Mouse (Mus musculus) spleen, postnatal 0 days (tissue): ENCODE measurements around the gene Aadacl3. TPM values are rescaled to one million over a fixed set of nuclear protein-coding genes. Genes with fewer than 3 reads are reported as not detected.

ENCODE experiments used
- polyA plus RNA-seq: library from polyadenylated mRNA; unstranded; fragments of >200 nt; fragmentation: Nextera tagmentation; extraction: Ambion mirVana; gene quantifications from 2 replicates; pipeline ENCODE4 v1.2.1, GENCODE M21; 2015

The Aadacl3 gene
- polyA plus RNA-seq, result not detected in 2 replicates

DNA sequence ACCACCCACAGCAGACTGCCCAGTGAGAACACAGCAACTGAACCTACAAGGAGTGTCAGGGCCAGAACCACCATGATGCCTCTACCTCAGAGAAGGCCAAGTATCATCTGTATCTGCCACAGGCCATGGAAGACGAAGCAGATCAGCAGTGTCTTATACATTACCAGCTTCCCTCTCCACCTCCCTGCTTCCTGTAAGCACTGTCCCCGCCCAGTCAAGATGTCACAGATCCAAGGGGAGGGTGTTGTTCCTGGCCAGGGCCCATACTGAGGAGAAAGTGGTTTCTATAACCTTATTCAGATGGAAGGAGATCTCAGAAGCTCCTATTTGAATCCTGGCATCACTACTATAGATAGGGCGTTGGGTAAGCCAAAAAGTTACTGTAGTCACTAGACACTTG, at the start of gene Aadacl3:
TSS of gene Aadacl3 (minus strand) at position 101 of the 400 bp plus-strand sequence.

DNA sequence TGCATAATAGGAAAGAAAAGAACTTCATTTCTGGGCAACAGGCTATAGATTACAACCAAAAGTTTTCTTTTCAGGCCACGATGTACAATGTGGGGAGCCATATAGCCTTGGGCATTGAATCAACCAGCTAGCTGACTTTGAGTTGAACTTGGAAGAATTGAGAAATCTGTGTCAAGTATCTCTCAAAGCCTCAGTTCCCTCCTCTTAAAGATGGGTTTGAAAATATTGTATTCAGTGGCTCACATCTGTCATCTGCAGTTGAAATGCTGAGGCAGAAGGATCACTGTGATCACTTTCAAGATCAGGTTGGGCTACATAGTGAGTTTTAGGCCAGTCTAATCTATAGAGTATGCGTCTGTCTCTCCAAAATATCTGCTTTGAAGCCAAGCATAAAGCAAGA, 10.3 kb downstream of the Aadacl3 start, which contains the start of gene Gm9944:
TSS of gene Gm9944 (minus strand) at position 101 of the 400 bp plus-strand sequence.

DNA sequence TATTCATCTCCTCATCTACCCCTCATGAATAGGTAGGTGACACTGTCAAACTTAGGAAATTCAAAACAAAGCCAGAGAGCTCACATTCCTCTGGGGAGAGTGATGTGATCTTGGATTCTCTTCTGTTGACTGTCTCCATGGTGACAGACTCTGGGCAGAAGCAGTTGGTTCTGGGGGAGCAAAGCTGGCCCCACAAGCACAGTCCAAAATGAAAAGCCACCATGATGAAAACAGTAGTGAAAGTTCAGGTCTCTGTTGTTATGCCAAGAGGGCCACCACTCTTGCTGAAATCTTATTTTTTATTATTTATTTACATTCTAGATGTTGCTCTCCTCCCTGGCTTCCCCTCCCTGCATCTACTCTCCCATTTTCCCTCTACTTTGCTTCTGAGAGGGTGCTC, 24.9 kb downstream of the Aadacl3 start, which contains the start of gene 1700012P22Rik:
TSS of gene 1700012P22Rik (minus strand) at position 101 of the 400 bp plus-strand sequence.

DNA sequence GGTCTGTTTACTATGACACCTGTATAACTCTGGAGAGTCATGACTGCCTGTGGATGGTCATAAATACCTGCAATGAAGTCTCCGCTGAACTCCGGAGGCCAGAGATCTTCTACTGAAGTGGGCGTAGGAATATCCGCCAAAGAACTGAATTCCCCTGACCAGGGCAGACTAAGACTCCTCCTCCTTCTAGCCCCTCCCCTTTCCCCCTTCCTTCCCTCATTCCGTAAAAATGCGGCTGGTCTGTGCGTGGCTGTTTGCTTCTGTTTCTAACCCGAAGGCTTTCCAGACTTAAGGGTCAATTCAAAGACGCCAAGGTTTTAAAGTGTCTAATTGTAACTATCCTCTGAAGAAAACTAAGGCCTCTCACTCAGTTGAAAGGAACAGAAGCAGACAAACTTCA, 55.3 kb downstream of the Aadacl3 start, which contains the start of gene Pramef12:
TSS of gene Pramef12 (minus strand) at position 175 of the 400 bp plus-strand sequence.

Other genes with a start within 250 kb of the Aadacl3 start
- not detected in 2 replicates for gene Pramel5, start 183.3 kb downstream of the Aadacl3 start, polyA plus RNA-seq
- not detected in 2 replicates for gene Gm13128, start 133.5 kb downstream of the Aadacl3 start, polyA plus RNA-seq
- not detected in 2 replicates for gene Gm13119, start 105.8 kb downstream of the Aadacl3 start, polyA plus RNA-seq
- not detected in 2 replicates for gene Pramef20, start 85.8 kb downstream of the Aadacl3 start, polyA plus RNA-seq
- gene Pramef12, start 55.3 kb downstream of the Aadacl3 start, polyA plus RNA-seq, result not detected in 2 replicates
- gene 1700012P22Rik, start 25.0 kb downstream of the Aadacl3 start, polyA plus RNA-seq, result not detected in 2 replicates
- not detected in 2 replicates for gene Gm9944, start 10.4 kb downstream of the Aadacl3 start, polyA plus RNA-seq
- gene 9430007A20Rik, start 56.1 kb upstream of the Aadacl3 start, polyA plus RNA-seq, result not detected in 2 replicates
- not detected in 2 replicates for gene Gm13124, start 101.4 kb upstream of the Aadacl3 start, polyA plus RNA-seq
- not detected in 2 replicates for gene Aadacl4, start 150.0 kb upstream of the Aadacl3 start, polyA plus RNA-seq
- gene Gm436, start 222.6 kb upstream of the Aadacl3 start, polyA plus RNA-seq, result not detected in 2 replicates